Mouse (Mus musculus) T-helper 1 cell (primary cell): Measurements from ENCODE around the gene Elac2.

Experiments
- in situ Hi-C: fragments of 300-600 bp; cut with MboI, MseI; formaldehyde crosslinking; loops from one replicate; pipeline ENCODE4 v1.15.1; 2025; ENCODE audit warnings: high pct_unique_total_duplicates

The Elac2 gene

GRCm38 (mm10) chr11:64978720-64979488, at the start of gene Elac2:
Elac2 (plus strand) TSS chr11:64979038.
- in situ Hi-C loops, result loop anchor here (25.0 kb wide), 2 partner anchors 708 to 858 kb away; no protein-coding TSS in a partner anchor

GRCm38 (mm10) chr11:64929130-64929529, 49.7 kb upstream of the Elac2 start:
- in situ Hi-C loops, result no loop called here

- in situ Hi-C loops, result no loop called here
Measured at GRCm38 (mm10) chr11:64931060-64931770, 47.6 kb upstream of the Elac2 start.

GRCm38 (mm10) chr11:64937226-64937625, 41.6 kb upstream of the Elac2 start:
- in situ Hi-C loops, result no loop called here

GRCm38 (mm10) chr11:64941193-64941592, 37.6 kb upstream of the Elac2 start:
- in situ Hi-C loops, result no loop called here

GRCm38 (mm10) chr11:64949782-64950181, 29.1 kb upstream of the Elac2 start:
- in situ Hi-C loops, result no loop called here

GRCm38 (mm10) chr11:64956962-64957729, 21.7 kb upstream of the Elac2 start:
- in situ Hi-C loops, result no loop called here

GRCm38 (mm10) chr11:64962629-64963028, 16.2 kb upstream of the Elac2 start:
- in situ Hi-C loops, result no loop called here

- in situ Hi-C loops, result no loop called here
Measured at GRCm38 (mm10) chr11:64968507-64968906, 10.3 kb upstream of the Elac2 start.

- in situ Hi-C loops, result no loop called here
Measured at GRCm38 (mm10) chr11:64968939-64969342, 9.9 kb upstream of the Elac2 start.

- in situ Hi-C loops, result no loop called here
Measured at GRCm38 (mm10) chr11:64971471-64971988, 7.3 kb upstream of the Elac2 start.

- in situ Hi-C loops, result no loop called here
Measured at GRCm38 (mm10) chr11:64972418-64972817, 6.4 kb upstream of the Elac2 start.

GRCm38 (mm10) chr11:64979489-64979845, 629 bp downstream of the Elac2 start:
- in situ Hi-C loops, result loop anchor here (25.0 kb wide), 2 partner anchors 708 to 858 kb away; no protein-coding TSS in a partner anchor

GRCm38 (mm10) chr11:64988556-64988955, 9.7 kb downstream of the Elac2 start:
- in situ Hi-C loops, result loop anchor here (25.0 kb wide), 2 partner anchors 699 to 849 kb away; no protein-coding TSS in a partner anchor

GRCm38 (mm10) chr11:64998439-64998838, 19.6 kb downstream of the Elac2 start:
- in situ Hi-C loops, result loop anchor here (25.0 kb wide), 2 partner anchors 689 to 839 kb away; no protein-coding TSS in a partner anchor

GRCm38 (mm10) chr11:64999685-65000084, 20.8 kb downstream of the Elac2 start:
- in situ Hi-C loops, result loop anchor here (25.0 kb wide), 2 partner anchors 688 to 838 kb away; no protein-coding TSS in a partner anchor

- in situ Hi-C loops, result no loop called here
Measured at GRCm38 (mm10) chr11:65001729-65002128, 22.9 kb downstream of the Elac2 start.

- in situ Hi-C loops, result no loop called here
Measured at GRCm38 (mm10) chr11:65003611-65004010, 24.8 kb downstream of the Elac2 start.

GRCm38 (mm10) chr11:65004836-65005235, 26.0 kb downstream of the Elac2 start:
- in situ Hi-C loops, result no loop called here

GRCm38 (mm10) chr11:65006047-65006446, 27.2 kb downstream of the Elac2 start:
- in situ Hi-C loops, result no loop called here

- in situ Hi-C loops, result no loop called here
Measured at GRCm38 (mm10) chr11:65013906-65014305, 35.1 kb downstream of the Elac2 start.

- in situ Hi-C loops, result no loop called here
Measured at GRCm38 (mm10) chr11:65016754-65017153, 37.9 kb downstream of the Elac2 start.
